Mouse (Mus musculus): Measurements from ENCODE around the gene Psmb10.

DNA sequence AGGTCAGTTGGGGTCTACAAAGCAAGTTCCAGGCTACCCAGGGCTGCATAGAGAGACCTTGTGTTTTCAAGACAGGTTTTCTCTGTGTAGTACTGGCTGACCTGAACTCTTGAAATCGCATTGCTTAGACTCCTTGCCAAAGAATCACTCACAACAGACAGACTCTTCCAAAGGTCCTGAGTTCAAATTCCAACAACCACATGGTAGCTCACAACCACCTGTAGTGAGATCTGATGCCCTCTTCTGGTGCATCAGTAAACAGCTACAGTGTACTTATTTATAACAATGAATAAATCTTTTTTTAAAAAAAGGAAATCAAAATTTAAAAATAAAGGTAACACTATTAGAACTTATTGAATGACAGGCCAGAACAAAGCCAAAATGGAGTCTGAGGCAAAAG, 42.9 kb upstream of the Psmb10 start:
- TF ChIP-seq CTCF (IDR thresholded peaks at IDR 0.05; ENCODE audit: control insufficient read depth, insufficient read depth, insufficient replicate concordance, low read depth, low read length) (no peak), POLR2A (IDR thresholded peaks at IDR 0.05; ENCODE audit: control insufficient read depth, low read depth, low read length) (no peak)

All from testis, adult 2 months (tissue).